Mouse (Mus musculus) cortical plate, adult 2 months (tissue): Measurements from ENCODE around the gene Ppp1r9b.
A peak's percentile ranks its signal among the peaks of the same experiment; 100 is the strongest.

Source experiments
- CTCF ChIP-seq: fragments of 200-500 bp; IDR thresholded peaks from 2 replicates; pipeline ENCODE4 v1.5.1; 2011; ENCODE audit warnings: mild to moderate bottlenecking, control low read depth, low read length; ENCODE audit not compliant: insufficient read depth; ENCODE audit errors: extremely low read depth
- POLR2A ChIP-seq: fragments of 200-500 bp; IDR thresholded peaks from 2 replicates; pipeline ENCODE4 v1.6.1; 2011; ENCODE audit warnings: mild to moderate bottlenecking, low read length, control low read depth; ENCODE audit not compliant: insufficient read depth; ENCODE audit errors: extremely low read depth

- TF ChIP-seq CTCF: peak; percentile 94
- peak; percentile 90 for TF ChIP-seq POLR2A
These were observed 11.9 kb upstream of the Ppp1r9b start for GRCm38 (mm10) chr11:94978947-94979346.
